ENCODE assay signal across 13 mouse cellular contexts in genomic region chr8:122564363-122565352, GRCm38 (mm10). TPM values are rescaled to one million over a fixed set of nuclear protein-coding genes. Genes with fewer than 3 reads are reported as not detected.
DNase-seq lines count a peak whose midpoint lies in the region; ATAC-seq and TF ChIP-seq lines count a peak whose summit lies in the region.
"Had no signal": no experiment of that assay in that cellular context is flagged by ENCODE, and none has a peak within 500 bp of the region (broad histone marks: within the 10 kb centered on the region; RNA-seq: fewer than 3 reads in every experiment).

No protein-coding gene starts in this region.

- peaks cover 29% of the 10 kb centered on the region for H3K4me1 ChIP-seq in heart, embryonic 10.5 days
- peaks cover 36% of the 10 kb centered on the region for H3K4me1 ChIP-seq in thymus, adult 2 months (replicated peaks; ENCODE audit: control insufficient read depth, insufficient read depth, low read length)
- peaks cover 41% of the 10 kb centered on the region for H3K4me1 ChIP-seq in liver, embryonic 13.5 days (replicated peaks)

- TF ChIP-seq POLR2A in thymus, adult 2 months (IDR thresholded peaks at IDR 0.05; ENCODE audit: control insufficient read depth, extremely low read depth, insufficient read depth, low read length, poor library complexity), result no peak

- H3K27me3 ChIP-seq in heart, embryonic 10.5 days (ENCODE audit: insufficient read depth, poor library complexity, severe bottlenecking), result no peaks in the 10 kb centered on the region
- no peaks in the 10 kb centered on the region for H3K27me3 ChIP-seq in thymus, adult 2 months (ENCODE audit: control insufficient read depth, insufficient read depth, low read length)
- H3K27me3 ChIP-seq in liver, embryonic 13.5 days, result no peaks in the 10 kb centered on the region
- H3K27me3 ChIP-seq: hindbrain, embryonic 12.5 days; neural tube, embryonic 12.5 days had no signal

- H3K9ac ChIP-seq in liver, embryonic 13.5 days, result no peak overlapping the region
- H3K9ac ChIP-seq: hindbrain, embryonic 12.5 days; neural tube, embryonic 12.5 days had no signal

- no peak for DNase-seq in heart, embryonic 10.5 days (ENCODE audit: low spot score)
- DNase-seq in heart, adult 8-10 months (ENCODE audit: low spot score), result no peak
- DNase-seq in thymus, adult 2 months, result no peak
- no peak for DNase-seq in thymus, postnatal 25 days
- DNase-seq in liver, embryonic 13.5 days, result no peak
- DNase-seq in adrenal gland, postnatal 25 days, result no peak
- no peak for DNase-seq in left cerebral cortex, postnatal 10 days (ENCODE audit: extremely low spot score in 1 of 2, low spot score in 2 of 2)
- DNase-seq: gastrocnemius, postnatal 14 days; right cerebral cortex, postnatal 4 days had no signal

- WGBS in heart, embryonic 10.5 days, result 81% methylated on average over 25 of the region's 25 CpGs
- WGBS in thymus, adult 2 months, result 63% methylated on average over 25 of the region's 25 CpGs
- 63% methylated on average over 25 of the region's 25 CpGs for WGBS in liver, embryonic 13.5 days (ENCODE audit: insufficient replicate concordance)

- no peak overlapping the region for H3K4me3 ChIP-seq in heart, embryonic 10.5 days
- H3K4me3 ChIP-seq in thymus, adult 2 months (ENCODE audit: control insufficient read depth, insufficient read depth, low read length), result no peak overlapping the region; the same call in 1 of the 2 replicates
- no peak overlapping the region for H3K4me3 ChIP-seq in liver, embryonic 13.5 days (replicated peaks)
- H3K4me3 ChIP-seq: hindbrain, embryonic 12.5 days; neural tube, embryonic 12.5 days had no signal

- no peak for TF ChIP-seq CTCF in thymus, adult 2 months (IDR thresholded peaks at IDR 0.05; ENCODE audit: borderline replicate concordance, control insufficient read depth, extremely low read depth, insufficient read depth, low read length, poor library complexity)

- peaks cover 11% of the 10 kb centered on the region for H3K36me3 ChIP-seq in heart, embryonic 10.5 days
- H3K36me3 ChIP-seq in thymus, adult 2 months (ENCODE audit: control insufficient read depth, insufficient read depth, low read length), result no peaks in the 10 kb centered on the region; the same call in 1 of the 2 replicates
- peaks cover 9% of the 10 kb centered on the region for H3K36me3 ChIP-seq in liver, embryonic 13.5 days

- intact Hi-C loops in left cerebral cortex, postnatal 10 days (cut with DNase I), result no loop called here

- H3K27ac ChIP-seq in heart, embryonic 10.5 days, result 0 out of 2 replicates have a peak overlapping the region, but pooled peaks have one; percentile 3
- peak overlapping the region; percentile 63 for H3K27ac ChIP-seq in thymus, adult 2 months (ENCODE audit: control insufficient read depth, insufficient read depth, low read length)
- peak overlapping the region; percentile 50; the same call in 1 of the 2 replicates for H3K27ac ChIP-seq in liver, embryonic 13.5 days
- H3K27ac ChIP-seq: hindbrain, embryonic 12.5 days; neural tube, embryonic 12.5 days had no signal

- H3K9me3 ChIP-seq in heart, embryonic 10.5 days, result no peaks in the 10 kb centered on the region
- H3K9me3 ChIP-seq in liver, embryonic 13.5 days (replicated peaks), result no peaks in the 10 kb centered on the region
- H3K9me3 ChIP-seq: hindbrain, embryonic 12.5 days; neural tube, embryonic 12.5 days had no signal

- ATAC-seq in liver, embryonic 13.5 days (ENCODE audit: low read depth), result no peak
- no peak for ATAC-seq in frontal cortex, adult (ENCODE audit: low TSS enrichment)
- ATAC-seq: CD4-positive, CD25-positive, alpha-beta regulatory T cell, adult 4 months had no signal

- peak overlapping the region; percentile 12; the same call in 1 of the 2 replicates for H3K4me2 ChIP-seq in liver, embryonic 13.5 days
- H3K4me2 ChIP-seq: hindbrain, embryonic 12.5 days; neural tube, embryonic 12.5 days had no signal

RNA-seq across cellular contexts. Expression of gene Cdt1, which starts 3.2 kb away (rescaled TPM):
- polyA plus RNA-seq in heart, embryonic 10.5 days (2016; fragmentation: Nextera tagmentation; extraction: Ambion mirVana), result 47.6 TPM in 2 replicates
- total RNA-seq in heart, adult 8-10 months (2022), result 1 to 10 TPM; 1.9 to 2.4 (median 2.2) TPM
- polyA plus RNA-seq in thymus, adult 2 months (2012; rRNA removed), result 136 and 210 TPM in 2 replicates
- 60.6 and 64.3 TPM in 2 replicates for polyA plus RNA-seq in liver, embryonic 13.5 days (2015; fragmentation: Nextera tagmentation; extraction: Ambion mirVana)
- 12.5 and 17.7 TPM in 2 replicates for total RNA-seq in adrenal gland, postnatal 25 days (2021)
- 1 to 10 TPM; 3.9 to 4.2 TPM for total RNA-seq in left cerebral cortex, postnatal 10 days (2021)

RNA-seq across cellular contexts. Expression of gene Aprt, which starts 12.1 kb away (rescaled TPM):
- 318 and 361 TPM in 2 replicates for polyA plus RNA-seq in heart, embryonic 10.5 days (2016; fragmentation: Nextera tagmentation; extraction: Ambion mirVana)
- total RNA-seq in heart, adult 8-10 months (2022), result 10 to 100 TPM; 39.5 to 50.6 (median 44.3) TPM
- 119 and 136 TPM in 2 replicates for polyA plus RNA-seq in thymus, adult 2 months (2012; rRNA removed)
- polyA plus RNA-seq in liver, embryonic 13.5 days (2015; fragmentation: Nextera tagmentation; extraction: Ambion mirVana), result 198 and 218 TPM in 2 replicates
- 50.6 and 66.4 TPM in 2 replicates for total RNA-seq in adrenal gland, postnatal 25 days (2021)
- 10 to 100 TPM; 80.3 to 89.9 TPM for total RNA-seq in left cerebral cortex, postnatal 10 days (2021)

RNA-seq across cellular contexts. Expression of gene Piezo1, which starts 13.5 kb away (rescaled TPM):
- polyA plus RNA-seq in heart, embryonic 10.5 days (2016; fragmentation: Nextera tagmentation; extraction: Ambion mirVana), result 23.7 and 29.3 TPM in 2 replicates
- total RNA-seq in heart, adult 8-10 months (2022), result 10 to 100 TPM; 13.2 to 17.4 (median 13.7) TPM
- polyA plus RNA-seq in thymus, adult 2 months (2012; rRNA removed), result 93.6 and 106 TPM in 2 replicates
- 13.9 and 14.2 TPM in 2 replicates for polyA plus RNA-seq in liver, embryonic 13.5 days (2015; fragmentation: Nextera tagmentation; extraction: Ambion mirVana)
- 18.3 and 20.1 TPM in 2 replicates for total RNA-seq in adrenal gland, postnatal 25 days (2021)
- total RNA-seq in left cerebral cortex, postnatal 10 days (2021), result 10 to 100 TPM; 15.0 to 17.9 TPM

RNA-seq across cellular contexts. Expression of gene Galns, which starts 46.6 kb away (rescaled TPM):
- 8.1 and 11.9 TPM in 2 replicates for polyA plus RNA-seq in heart, embryonic 10.5 days (2016; fragmentation: Nextera tagmentation; extraction: Ambion mirVana)
- total RNA-seq in heart, adult 8-10 months (2022), result 1 to 10 TPM; 3.5 to 5.2 (median 4.4) TPM
- polyA plus RNA-seq in thymus, adult 2 months (2012; rRNA removed), result 15.6 and 19.2 TPM in 2 replicates
- 4.0 and 4.4 TPM in 2 replicates for polyA plus RNA-seq in liver, embryonic 13.5 days (2015; fragmentation: Nextera tagmentation; extraction: Ambion mirVana)
- 6.2 and 7.3 TPM in 2 replicates for total RNA-seq in adrenal gland, postnatal 25 days (2021)
- total RNA-seq in left cerebral cortex, postnatal 10 days (2021), result 10 to 100 TPM; 12.5 to 14.6 TPM

RNA-seq across cellular contexts. Expression of gene Trappc2l, which starts 46.8 kb away (rescaled TPM):
- 52.9 and 67.4 TPM in 2 replicates for polyA plus RNA-seq in heart, embryonic 10.5 days (2016; fragmentation: Nextera tagmentation; extraction: Ambion mirVana)
- 10 to 100 TPM; 62.8 to 66.2 (median 63.3) TPM for total RNA-seq in heart, adult 8-10 months (2022)
- 104 and 133 TPM in 2 replicates for polyA plus RNA-seq in thymus, adult 2 months (2012; rRNA removed)
- polyA plus RNA-seq in liver, embryonic 13.5 days (2015; fragmentation: Nextera tagmentation; extraction: Ambion mirVana), result 23.2 and 26.7 TPM in 2 replicates
- 57.9 and 63.3 TPM in 2 replicates for total RNA-seq in adrenal gland, postnatal 25 days (2021)
- total RNA-seq in left cerebral cortex, postnatal 10 days (2021), result 10 to 100 TPM; 81.8 to 83.6 TPM

Comparison
In these comparisons a context has a peak if more than half of its experiments do, and no peak if none do; other contexts are left out.
1. H3K27ac ChIP-seq: peak in every context shown above with its lines; median percentile 63 in thymus, adult 2 months; 50 in liver, embryonic 13.5 days; 3 in heart, embryonic 10.5 days.